Mouse (Mus musculus) spleen, embryonic (tissue): ENCODE measurements around the gene Ptges3l.

ENCODE experiments used
- CTCF ChIA-PET: fragments of 350-600 bp; sonication (Branson Sonifier 250); formaldehyde crosslinking; loops from one replicate; lab custom pipeline; 2022; lab: Charles Lee

Ptges3l gene

DNA sequence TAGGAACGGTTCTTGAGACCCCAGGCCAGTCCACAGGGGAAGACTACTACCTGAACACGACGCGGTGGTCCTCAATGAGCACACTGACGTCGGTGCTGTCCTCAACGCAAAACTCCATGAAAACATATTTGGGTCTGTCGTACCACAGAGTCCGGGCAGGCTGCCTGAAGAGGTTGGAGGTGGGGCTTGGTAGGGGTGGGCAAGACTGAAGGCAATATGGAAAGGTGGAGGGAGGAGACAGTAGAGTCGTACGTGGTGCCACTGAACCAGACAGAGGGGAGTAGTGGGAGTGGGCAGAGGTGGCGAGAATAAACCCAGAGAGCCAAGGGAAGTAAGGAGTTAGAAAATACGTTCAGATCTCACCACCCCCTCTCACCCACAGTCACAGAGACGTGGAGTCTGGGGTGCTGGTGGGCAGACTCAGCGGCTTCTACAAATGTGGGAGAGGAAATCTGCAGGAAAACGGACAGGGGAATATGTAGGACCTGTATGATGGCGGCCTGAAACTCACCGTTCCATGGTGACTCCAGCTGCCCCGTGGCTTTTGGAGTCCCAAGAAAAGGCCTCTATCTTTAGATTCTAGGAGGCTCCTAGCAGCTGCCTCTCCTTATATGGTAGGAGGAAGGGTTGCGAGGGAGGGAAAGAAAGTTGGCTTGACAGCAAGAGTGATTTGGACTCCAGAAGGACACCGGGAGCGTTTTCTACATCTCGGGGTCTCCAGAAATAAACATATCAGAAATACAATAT is 855 bp downstream of the Ptges3l start, which contains the start of gene Gm27029:
Gene Gm27029 (minus strand): TSS at position 692 of the 747 bp plus-strand sequence.
- CTCF ChIA-PET, result interaction anchor here (0.6 to 1.1 kb wide), 2 partner anchors 10 to 168 kb away, joined by 3 to 4 read pairs; no protein-coding TSS in a partner anchor

DNA sequence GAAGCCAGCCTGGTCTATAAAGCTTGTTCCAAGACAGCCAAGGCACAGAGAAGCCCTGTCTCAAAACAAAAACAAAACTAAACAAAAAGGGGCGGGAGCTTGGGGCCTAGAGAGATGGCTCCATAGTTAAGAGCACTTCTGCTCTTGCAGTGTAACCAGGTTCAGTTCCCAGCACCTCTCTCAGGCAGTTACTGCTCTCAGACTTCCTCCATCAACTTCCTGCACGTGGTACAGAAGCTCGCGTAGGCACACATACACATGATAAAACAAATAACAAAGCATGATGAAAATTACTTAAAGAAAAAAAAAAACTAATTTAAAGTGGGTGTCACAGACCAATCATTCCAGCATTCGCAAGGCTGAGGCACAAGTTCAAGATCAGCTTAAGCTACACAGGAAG is 5.0 kb downstream of the Ptges3l start:
- CTCF ChIA-PET, result no interaction called here

DNA sequence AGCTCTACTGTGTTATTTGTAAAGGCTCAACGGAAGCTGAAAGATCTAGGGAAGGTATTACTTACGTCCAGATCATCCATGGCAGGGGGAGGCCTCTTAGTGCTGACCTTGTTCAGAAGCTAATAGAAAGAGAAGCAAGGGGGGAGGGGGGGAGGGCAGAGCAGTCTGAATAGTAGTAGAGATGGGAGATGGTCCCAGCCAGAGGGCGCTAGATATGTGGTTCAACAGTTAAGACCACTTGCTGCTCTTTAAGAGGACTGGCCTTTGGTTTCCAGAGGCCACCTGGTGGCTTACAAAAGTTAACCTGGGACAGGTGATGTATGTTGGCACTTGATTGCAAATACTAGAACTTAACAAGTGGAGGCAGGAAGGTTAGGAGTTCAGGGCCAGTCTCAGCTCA is 5.5 kb downstream of the Ptges3l start:
- CTCF ChIA-PET, result no interaction called here

DNA sequence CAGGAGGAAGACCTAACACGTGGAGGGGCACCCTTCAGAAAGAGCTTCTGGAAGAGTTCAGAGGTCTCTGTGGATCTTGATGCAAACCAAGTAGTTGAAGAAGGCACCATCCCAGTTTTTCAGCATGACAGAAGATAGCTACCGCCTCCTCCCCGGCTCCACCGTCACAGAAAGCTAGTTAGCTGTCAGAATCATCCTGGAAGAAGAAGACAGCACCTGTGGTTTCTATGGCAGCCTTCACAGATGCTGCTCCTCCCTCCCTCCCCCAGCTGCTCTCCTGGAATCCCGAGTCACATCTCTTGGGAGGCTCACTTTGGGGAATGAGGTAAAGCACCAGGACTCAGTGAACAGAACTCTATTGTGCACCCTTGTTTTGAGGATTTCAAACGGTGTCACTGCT is 6.1 kb downstream of the Ptges3l start:
- CTCF ChIA-PET, result no interaction called here

DNA sequence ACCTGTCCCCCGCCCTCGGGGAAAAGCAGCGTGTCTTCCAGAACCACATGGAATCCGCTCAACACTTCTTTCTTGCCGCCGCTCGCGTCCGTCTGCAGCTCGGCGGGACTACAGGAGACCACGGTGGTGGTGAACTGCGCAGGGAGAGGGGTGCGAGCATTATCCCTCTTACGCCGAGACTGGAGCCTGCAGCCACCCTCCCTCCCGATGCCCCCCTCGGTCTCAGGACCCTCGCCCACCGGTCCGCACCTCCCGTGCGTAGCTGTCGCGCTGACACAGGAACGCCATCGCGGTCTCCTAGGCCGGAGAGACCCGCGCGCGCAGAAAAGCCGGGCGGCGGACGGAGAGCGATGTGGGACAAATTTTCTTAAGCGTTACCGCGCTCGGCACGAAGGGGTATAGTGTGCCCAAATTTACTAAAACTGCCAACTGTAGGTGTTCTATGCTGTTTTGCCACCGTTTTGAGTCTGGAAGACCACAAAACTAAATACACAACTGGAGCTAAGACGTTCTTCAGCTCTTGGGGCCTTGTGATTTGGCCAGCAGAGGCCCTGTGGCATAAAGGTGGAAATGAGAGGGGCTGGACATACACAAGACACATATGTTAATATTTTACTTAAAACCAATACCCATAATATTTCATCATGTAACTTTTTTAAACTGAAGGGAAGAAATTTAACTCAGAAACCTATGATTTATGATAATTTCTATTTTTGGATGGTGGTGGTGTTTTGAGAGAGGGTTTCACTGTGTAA is 7.9 kb downstream of the Ptges3l start, which contains the start of gene Aarsd1:
Gene Aarsd1 (minus strand): TSS at position 515 of the 755 bp plus-strand sequence.
- CTCF ChIA-PET, result no interaction called here

DNA sequence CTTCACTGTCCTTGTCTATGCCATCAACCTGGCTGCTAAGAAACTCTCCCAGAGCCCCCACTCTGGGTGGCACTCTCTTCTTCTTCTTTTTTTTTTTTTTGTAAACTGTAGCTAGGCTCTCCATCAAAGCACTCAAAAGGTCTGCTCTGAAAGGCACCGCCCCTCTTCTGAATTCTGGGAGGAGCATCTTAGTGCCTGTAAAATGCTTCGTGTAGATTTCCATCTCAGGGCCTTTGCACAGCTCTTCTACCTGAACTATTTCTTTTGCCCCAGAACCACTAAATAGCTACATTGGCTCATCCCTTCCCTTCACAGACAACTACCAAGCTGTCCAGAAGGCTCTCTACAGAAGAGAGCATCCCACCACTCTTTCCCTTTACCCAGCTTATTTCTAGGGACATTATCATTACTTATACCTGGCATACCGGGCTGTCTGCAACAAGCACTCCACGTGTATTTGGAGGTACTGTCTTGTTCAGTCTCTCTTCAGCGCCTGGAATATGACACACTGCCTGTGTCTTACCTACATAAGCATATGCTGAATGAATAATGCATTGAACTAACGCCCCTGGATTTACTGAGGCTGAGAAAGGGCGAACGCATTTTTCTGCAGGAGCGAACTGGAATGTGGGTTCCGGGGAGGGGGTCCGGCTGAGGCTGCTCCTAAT is 8.6 kb downstream of the Ptges3l start:
- CTCF ChIA-PET, result interaction anchor here (0.6 to 0.7 kb wide), 2 partner anchors 24 to 98 kb away, joined by 3 read pairs; no protein-coding TSS in a partner anchor

DNA sequence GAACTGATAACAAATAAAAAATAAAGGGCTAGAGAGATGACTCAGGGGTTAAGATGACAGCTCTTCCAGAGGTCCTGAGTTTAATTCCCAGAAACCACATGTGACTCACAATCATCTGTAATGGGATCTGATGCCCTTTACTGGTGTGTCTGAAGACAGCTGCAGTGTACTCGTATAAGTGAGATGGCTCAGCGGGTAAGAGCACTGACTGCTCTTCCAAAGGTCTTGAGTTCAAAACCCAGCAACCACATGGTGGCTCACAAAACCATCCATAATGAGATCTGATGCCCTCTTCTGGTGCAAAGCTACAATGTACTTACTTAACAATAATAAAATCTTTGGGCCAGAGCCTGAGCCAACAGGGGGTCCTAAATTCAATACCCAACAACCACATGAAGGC is 9.8 kb downstream of the Ptges3l start:
- CTCF ChIA-PET, result no interaction called here

DNA sequence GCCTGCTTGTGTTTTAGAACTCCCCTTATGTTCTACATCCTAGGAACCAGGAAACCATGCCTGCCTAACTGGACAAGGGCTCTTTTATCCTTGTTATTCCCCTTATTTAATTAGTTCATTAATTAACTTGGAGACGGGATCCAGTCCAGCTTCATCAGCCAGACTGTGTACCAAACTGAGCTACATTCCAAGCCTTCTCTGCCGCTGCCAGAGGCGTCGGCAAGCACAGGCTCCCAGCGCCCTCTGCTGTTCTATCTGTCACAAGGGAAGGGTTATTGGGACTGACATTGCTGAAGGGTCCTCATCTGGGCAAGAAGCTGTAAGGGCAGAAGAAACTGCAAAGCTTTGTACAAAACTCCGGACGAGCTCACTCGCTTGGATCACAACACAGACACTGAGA is 30.0 kb downstream of the Ptges3l start:
- CTCF ChIA-PET, result interaction anchor here (0.6 kb wide), 1 partner anchor 14 kb away, joined by 6 read pairs; no protein-coding TSS in a partner anchor

DNA sequence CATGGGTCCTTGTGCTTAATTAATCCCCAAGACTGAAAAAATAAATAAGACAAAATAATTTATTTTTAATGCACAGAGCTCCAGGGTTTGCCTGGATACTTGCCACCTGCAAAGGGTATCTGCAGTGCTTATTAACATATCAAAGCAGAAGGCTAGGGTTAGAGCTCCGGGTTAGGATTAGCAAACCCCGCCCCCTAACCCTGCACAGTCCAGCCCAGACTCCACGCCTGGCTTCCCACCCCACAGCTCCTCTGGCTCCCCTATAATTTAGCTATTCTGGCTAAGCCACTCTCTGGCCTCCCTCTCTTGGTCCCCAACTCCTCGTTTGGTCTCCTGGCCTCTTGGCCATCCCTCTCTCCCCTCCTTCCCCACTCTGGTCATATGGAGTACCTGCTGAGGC is 43.3 kb downstream of the Ptges3l start:
- CTCF ChIA-PET, result interaction anchor here (0.5 kb wide), 1 partner anchor 1076 kb away, joined by 3 read pairs; no protein-coding TSS in a partner anchor

DNA sequence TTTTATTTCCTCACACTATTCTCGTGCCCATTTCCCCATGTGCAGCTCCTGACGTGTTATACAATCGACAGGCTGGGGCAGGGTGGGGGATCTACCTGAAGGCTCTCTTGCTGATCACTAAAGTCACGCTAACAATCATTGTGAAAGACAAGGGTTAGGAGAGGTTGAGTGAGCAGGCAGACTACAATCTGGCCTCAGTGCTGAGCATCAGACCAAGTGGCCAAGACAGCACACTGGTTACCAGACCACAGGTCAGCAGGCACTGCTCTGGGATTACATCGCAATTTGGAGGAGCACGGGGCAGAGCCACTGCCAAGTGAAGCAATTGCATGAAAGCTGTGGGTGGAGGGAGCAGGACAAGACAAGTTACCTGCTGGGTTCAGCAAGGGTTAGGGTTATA is 46.2 kb downstream of the Ptges3l start:
- CTCF ChIA-PET, result no interaction called here

DNA sequence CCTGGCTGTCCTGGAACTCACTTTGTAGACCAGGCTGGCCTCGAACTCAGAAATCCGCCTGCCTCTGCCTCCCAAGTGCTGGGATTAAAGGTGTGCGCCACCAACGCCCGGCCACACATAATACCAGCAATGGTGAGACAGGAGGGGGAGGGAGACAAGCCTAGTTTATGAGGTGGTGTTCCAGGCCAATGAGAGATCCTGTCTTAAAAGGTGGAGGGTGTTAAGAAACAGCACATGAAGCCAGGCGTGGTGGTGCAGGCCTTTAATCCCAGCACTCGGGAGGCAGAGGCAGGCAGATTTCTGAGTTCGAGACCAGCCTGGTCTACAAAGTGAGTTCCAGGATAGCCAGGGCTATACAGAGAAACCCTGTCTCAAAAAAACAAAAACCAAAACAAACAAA is 46.9 kb downstream of the Ptges3l start:
- CTCF ChIA-PET, result interaction anchor here (0.6 kb wide), 1 partner anchor 787 kb away, joined by 7 read pairs; no protein-coding TSS in a partner anchor

DNA sequence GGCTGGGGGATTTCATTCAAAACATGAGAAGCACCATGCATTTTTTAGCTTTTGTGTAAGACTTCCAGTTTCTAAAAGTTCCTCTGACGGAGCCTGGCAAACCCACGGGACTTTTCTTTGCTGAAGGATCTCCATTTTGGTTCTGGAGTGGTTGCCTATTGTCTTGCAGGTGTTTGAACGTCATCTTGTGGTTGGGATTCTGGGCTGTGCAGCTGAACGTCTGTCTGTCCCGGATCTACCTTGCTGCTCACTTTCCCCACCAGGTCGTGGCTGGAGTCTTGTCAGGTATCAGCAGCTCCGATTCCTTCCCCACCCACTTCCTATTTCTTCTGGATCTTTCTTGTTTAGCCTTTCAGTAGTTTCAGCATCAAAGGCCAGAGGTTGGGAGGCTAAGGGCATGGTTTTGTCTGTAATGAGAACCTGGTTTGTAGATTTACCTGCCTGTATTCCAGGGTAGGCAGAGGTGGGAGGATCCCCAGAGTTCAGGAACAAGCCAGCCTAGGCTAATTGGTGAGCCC is 50.7 kb downstream of the Ptges3l start:
- CTCF ChIA-PET, result no interaction called here

DNA sequence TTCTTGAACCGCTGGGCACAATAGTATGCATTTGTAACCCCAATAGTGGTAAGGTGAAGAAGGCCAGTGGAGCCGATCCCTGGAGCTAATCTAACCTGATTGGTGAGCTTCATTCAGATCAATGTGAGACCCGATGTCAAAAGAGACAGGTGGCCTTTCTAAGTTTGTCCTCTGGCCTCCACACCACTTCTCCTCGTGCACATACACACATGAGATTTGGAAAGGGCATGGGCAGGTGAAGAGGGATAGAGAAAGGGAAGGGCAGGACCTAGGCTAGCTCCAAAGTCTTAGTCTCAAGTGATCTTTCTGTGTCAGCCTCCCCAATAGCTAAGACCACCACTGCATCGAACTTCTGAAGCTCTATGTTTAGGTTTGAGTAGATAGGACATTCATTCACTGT is 55.0 kb downstream of the Ptges3l start:
- CTCF ChIA-PET, result no interaction called here
